Mouse (Mus musculus) hindbrain, embryonic 11.5 days (tissue): ENCODE results near the gene Cacna1a. TPM values are rescaled to one million over a fixed set of nuclear protein-coding genes. Genes with fewer than 3 reads are reported as not detected.
A peak's percentile ranks its signal among the peaks of the same experiment; 100 is the strongest.

Experiments used
- ATAC-seq: fragments of 200-750 bp; cut with Nextera tagmentation; 2 replicates; pipeline ENCODE4 v1.8.0; 2017; ENCODE audit warnings: mild to moderate bottlenecking, moderate TSS enrichment, moderate library complexity; ENCODE audit not compliant: low FRiP score
- DNase-seq: peaks from one replicate; pipeline ENCODE4 v3.0.0-alpha.2; 2015; ENCODE audit warnings: low spot score
- H3K27ac ChIP-seq: fragments of 300-500 bp; sonication (generic); 2 replicates; pipeline ENCODE4 v1.5.1; 2014; ENCODE audit warnings: mild to moderate bottlenecking, low read depth, low read length
- H3K27me3 ChIP-seq: fragments of 300-500 bp; sonication (generic); 2 replicates; pipeline ENCODE4 v1.6.1; 2014; ENCODE audit warnings: mild to moderate bottlenecking, low read length, moderate library complexity, mixed read lengths; ENCODE audit not compliant: control insufficient read depth, insufficient read depth
- H3K36me3 ChIP-seq: fragments of 300-500 bp; sonication (generic); 2 replicates; pipeline ENCODE4 v1.6.1; 2014; ENCODE audit warnings: mild to moderate bottlenecking, low read length, moderate library complexity, mixed read lengths; ENCODE audit not compliant: control insufficient read depth, insufficient read depth
- H3K4me1 ChIP-seq: fragments of 300-500 bp; sonication (generic); replicated peaks from 2 replicates; pipeline ENCODE4 v1.6.1; 2014; ENCODE audit warnings: low read length, mixed read lengths; ENCODE audit not compliant: control insufficient read depth, insufficient read depth
- H3K4me2 ChIP-seq: fragments of 300-500 bp; sonication (generic); replicated peaks from 2 replicates; pipeline ENCODE4 v1.6.1; 2014; ENCODE audit warnings: mild to moderate bottlenecking, low read depth, low read length
- H3K4me3 ChIP-seq: fragments of 300-500 bp; sonication (generic); 2 replicates; pipeline ENCODE4 v1.5.1; 2014; ENCODE audit warnings: low read depth, low read length
- H3K9ac ChIP-seq: fragments of 300-500 bp; sonication (generic); 2 replicates; pipeline ENCODE4 v1.6.1; 2014; ENCODE audit warnings: low read depth, low read length
- H3K9me3 ChIP-seq: fragments of 300-500 bp; sonication (generic); 2 replicates; pipeline ENCODE4 v1.6.1; 2016; ENCODE audit warnings: low read length; ENCODE audit not compliant: control insufficient read depth
- WGBS: fragments of 180-500 bp; shearing (Covaris S2); extraction: QIAGEN DNeasy Blood & Tissue Kit; methylation state at CpG from one replicate; pipeline ENCODE4 v1.1.7; 2014; 5-methylcytosine and 5-hydroxymethylcytosine counted together
- polyA plus RNA-seq: library from polyadenylated mRNA; unstranded; fragments of >200 nt; fragmentation: Nextera tagmentation; extraction: Ambion mirVana; gene quantifications from 2 replicates; pipeline ENCODE4 v1.2.1, GENCODE M21; 2014

Gene Cacna1a
- polyA plus RNA-seq, 1 experiment from 2014 or later, result 10.4 TPM

- Histone ChIP-seq H3K4me2 (no peak overlapping the region), H3K9ac (no peak overlapping the region), H3K9me3 (no peaks in the 10 kb centered on the region), H3K27ac (no peak overlapping the region), H3K27me3 (no peaks in the 10 kb centered on the region), H3K36me3 (no peaks in the 10 kb centered on the region), H3K4me3 (no peak overlapping the region), H3K4me1 (no peaks in the 10 kb centered on the region)
- 56% methylated on average over 10 of the region's 11 CpGs for WGBS
- no peak for DNase-seq
- ATAC-seq, result no peak
Observed at GRCm38 (mm10) chr8:84356482-84356881, 31.8 kb upstream of the Cacna1a start.

GRCm38 (mm10) chr8:84357631-84358371, 30.4 kb upstream of the Cacna1a start:
- Histone ChIP-seq H3K27me3 (no peaks in the 10 kb centered on the region), H3K9me3 (no peaks in the 10 kb centered on the region), H3K27ac (no peak overlapping the region), H3K9ac (no peak overlapping the region), H3K4me2 (no peak overlapping the region), H3K4me1 (no peaks in the 10 kb centered on the region), H3K36me3 (no peaks in the 10 kb centered on the region), H3K4me3 (no peak overlapping the region)
- peak; percentile 73 for ATAC-seq
- WGBS, result 30% methylated on average over 20 of the region's 20 CpGs
- DNase-seq, result peak; percentile 87

DNA sequence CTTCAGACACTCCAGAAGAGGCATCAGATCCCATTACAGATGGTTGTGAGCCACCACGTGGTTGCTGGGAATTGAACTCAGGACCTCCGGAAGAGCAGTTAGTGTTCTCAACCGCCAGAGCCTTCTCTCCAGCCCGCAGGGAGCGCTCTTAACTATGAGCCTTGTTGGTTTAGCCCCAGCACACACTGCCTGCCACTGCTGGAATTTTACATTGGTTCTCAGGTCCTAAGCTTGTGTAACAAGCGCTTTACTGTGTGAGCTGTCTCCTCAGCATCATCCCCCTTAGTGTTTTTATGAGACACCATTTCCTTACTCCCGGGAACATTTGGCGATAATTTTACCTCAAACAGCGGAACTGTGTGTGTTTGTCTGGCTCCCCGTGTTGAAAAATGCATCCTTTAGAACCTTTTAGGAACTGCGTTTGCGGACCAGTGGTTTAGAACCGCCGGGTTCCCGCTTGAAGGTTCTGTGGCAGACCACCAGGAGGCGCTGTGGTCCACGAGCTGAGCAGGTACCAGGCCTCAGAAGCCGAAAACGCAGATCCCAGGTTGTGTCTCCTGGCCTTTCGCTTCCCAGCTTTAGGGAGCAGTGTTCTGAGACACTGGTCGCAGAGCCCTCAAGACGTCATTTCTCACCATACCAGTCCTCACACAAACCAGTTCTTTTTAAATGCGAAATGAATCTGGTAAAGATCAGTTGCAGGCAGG, 24.7 kb upstream of the Cacna1a start:
- ATAC-seq (no peak), DNase-seq (peak; percentile 84)
- no peak overlapping the region for H3K4me3 ChIP-seq
- 14% methylated on average over 23 of the region's 23 CpGs for WGBS
- no peak overlapping the region for H3K4me2 ChIP-seq
- no peak overlapping the region for H3K27ac ChIP-seq
- H3K9me3 ChIP-seq, result no peaks in the 10 kb centered on the region
- H3K9ac ChIP-seq, result no peak overlapping the region
- no peaks in the 10 kb centered on the region for H3K4me1 ChIP-seq
- no peaks in the 10 kb centered on the region for H3K36me3 ChIP-seq
- H3K27me3 ChIP-seq, result no peaks in the 10 kb centered on the region

DNA sequence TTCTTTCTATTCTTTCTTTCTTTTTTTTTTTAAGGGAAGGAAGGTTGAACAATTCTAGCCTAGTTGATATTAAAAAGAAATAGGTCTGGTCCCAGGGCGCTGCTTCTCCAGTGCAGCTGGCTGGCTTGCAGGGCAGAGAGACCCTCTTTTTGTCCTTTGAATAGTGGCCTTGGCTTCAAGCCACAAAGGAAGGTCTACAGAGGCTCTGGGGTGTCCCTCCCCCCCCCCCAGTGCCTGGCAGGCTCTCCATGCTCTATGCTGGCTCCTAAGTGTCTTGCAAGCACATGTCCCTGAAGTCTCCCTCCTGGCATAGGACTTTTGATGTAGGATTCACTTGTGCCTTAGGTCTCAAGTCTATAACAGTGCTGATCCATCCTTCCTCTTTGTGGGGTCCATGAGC, 23.0 kb upstream of the Cacna1a start:
- Histone ChIP-seq H3K27me3 (no peaks in the 10 kb centered on the region), H3K9me3 (no peaks in the 10 kb centered on the region), H3K4me1 (no peaks in the 10 kb centered on the region), H3K4me3 (no peak overlapping the region), H3K4me2 (no peak overlapping the region), H3K27ac (no peak overlapping the region), H3K9ac (no peak overlapping the region), H3K36me3 (no peaks in the 10 kb centered on the region)
- ATAC-seq, result no peak
- DNase-seq, result no peak
- WGBS, result 85% methylated on average over 1 of the region's 1 CpGs

DNA sequence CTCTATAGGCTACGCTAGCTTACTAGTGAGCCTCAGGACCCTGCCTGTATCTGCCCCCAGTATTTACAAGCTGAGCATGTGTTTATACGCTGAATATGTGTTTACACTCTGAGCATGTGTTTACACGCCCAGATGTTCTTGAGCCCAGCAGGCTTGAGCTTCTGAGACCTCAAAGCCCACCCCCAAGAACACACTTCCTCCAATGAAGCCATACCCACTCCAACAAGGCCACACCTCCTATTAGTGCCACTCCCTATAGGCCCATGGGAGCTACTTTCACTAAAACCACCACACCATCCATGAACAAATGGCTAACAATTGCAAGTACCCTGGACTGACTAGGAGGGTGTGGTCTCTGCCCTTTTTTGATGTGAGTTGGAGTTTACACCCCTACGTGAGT, 17.3 kb upstream of the Cacna1a start:
- H3K4me1 ChIP-seq, result no peaks in the 10 kb centered on the region

DNA sequence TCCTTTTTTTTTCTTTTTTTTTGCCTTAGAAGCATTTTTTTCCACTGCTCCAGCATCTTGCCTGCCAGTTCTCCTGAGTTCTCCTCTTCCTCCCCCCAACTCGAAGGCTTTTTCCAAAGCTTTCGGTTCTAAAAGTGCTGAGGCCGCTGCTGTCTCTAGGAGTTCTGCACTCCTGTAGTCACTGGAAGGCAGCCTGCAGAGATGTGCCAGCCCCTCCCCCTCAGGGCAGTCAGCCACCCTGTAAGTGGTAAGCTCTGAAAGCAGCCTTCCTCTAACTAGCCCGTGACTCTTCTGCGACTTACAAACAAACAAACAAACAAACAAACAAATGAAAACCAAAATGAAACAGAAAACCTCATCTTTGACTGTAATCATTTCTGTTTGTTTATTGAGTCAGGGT, 13.2 kb upstream of the Cacna1a start:
- no peaks in the 10 kb centered on the region for H3K9me3 ChIP-seq
- no peak overlapping the region for H3K4me3 ChIP-seq
- no peak for ATAC-seq
- H3K9ac ChIP-seq, result no peak overlapping the region
- H3K4me2 ChIP-seq, result no peak overlapping the region
- no peak overlapping the region for H3K27ac ChIP-seq
- 40% methylated on average over 5 of the region's 5 CpGs for WGBS
- H3K4me1 ChIP-seq, result no peaks in the 10 kb centered on the region
- no peak for DNase-seq
- H3K36me3 ChIP-seq, result no peaks in the 10 kb centered on the region
- no peaks in the 10 kb centered on the region for H3K27me3 ChIP-seq

More for the DNA sequence above, 17.3 kb upstream of the Cacna1a start:
- 76% methylated on average over 4 of the region's 4 CpGs for WGBS
- Histone ChIP-seq H3K27ac (no peak overlapping the region), H3K9me3 (no peaks in the 10 kb centered on the region), H3K4me2 (no peak overlapping the region), H3K36me3 (no peaks in the 10 kb centered on the region), H3K9ac (no peak overlapping the region), H3K27me3 (no peaks in the 10 kb centered on the region), H3K4me3 (no peak overlapping the region)
- no peak for ATAC-seq
- DNase-seq, result no peak

- Histone ChIP-seq H3K9ac (no peak overlapping the region), H3K4me3 (no peak overlapping the region), H3K27me3 (no peaks in the 10 kb centered on the region), H3K4me2 (no peak overlapping the region), H3K36me3 (no peaks in the 10 kb centered on the region), H3K27ac (no peak overlapping the region), H3K9me3 (no peaks in the 10 kb centered on the region), H3K4me1 (no peaks in the 10 kb centered on the region)
- ATAC-seq, result no peak
- 84% methylated on average over 5 of the region's 5 CpGs for WGBS
- no peak for DNase-seq
Observed at GRCm38 (mm10) chr8:84375803-84376202, 12.4 kb upstream of the Cacna1a start.

DNA sequence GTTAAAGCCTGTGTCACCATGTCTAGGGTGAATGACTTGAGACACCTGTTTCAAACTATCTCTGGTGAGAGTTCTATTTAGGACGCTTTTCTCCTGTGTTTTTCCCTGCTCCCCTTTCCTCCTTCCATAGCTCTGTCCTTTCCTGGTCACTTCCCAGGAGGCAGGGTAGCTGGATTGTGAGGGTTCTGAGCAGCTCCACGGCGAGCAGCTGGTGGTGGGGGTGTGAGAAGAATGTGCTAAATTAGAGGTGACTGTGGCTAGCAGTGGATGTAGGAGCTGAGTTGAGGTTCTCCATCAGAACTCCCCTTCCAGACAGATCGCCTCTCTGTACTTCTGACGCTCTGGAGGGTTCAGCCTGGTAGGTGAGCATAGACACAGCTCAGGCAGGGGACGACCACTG, 11.7 kb upstream of the Cacna1a start:
- ATAC-seq, result no peak
- Histone ChIP-seq H3K27ac (no peak overlapping the region), H3K36me3 (no peaks in the 10 kb centered on the region), H3K9ac (no peak overlapping the region), H3K4me1 (no peaks in the 10 kb centered on the region), H3K27me3 (no peaks in the 10 kb centered on the region), H3K9me3 (no peaks in the 10 kb centered on the region), H3K4me2 (no peak overlapping the region), H3K4me3 (no peak overlapping the region)
- WGBS, result 82% methylated on average over 6 of the region's 6 CpGs
- DNase-seq, result no peak

DNA sequence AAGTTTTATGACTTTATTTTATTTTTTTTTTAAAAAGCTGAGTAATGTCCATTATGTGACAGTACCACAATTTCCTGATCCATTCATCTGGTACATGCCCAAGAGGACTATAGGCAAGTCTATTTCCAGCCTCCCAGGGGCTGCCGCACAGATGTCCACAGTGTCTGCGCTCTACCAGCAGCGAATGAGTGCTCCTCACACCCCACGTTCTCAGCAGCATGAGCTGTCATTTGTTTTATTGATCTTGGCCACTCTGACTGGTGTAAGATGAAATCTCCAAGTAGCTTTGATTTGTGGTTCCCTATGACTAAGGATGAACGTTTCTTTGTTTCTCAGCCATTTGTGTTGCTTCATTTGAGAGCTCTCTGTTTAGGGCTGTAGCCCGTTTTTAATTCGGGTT, 6.6 kb upstream of the Cacna1a start:
- H3K27ac ChIP-seq, result no peak overlapping the region
- H3K27me3 ChIP-seq, result no peaks in the 10 kb centered on the region
- no peak overlapping the region for H3K4me3 ChIP-seq
- H3K4me2 ChIP-seq, result no peak overlapping the region
- 78% methylated on average over 7 of the region's 7 CpGs for WGBS
- H3K4me1 ChIP-seq, result no peaks in the 10 kb centered on the region
- H3K9me3 ChIP-seq, result no peaks in the 10 kb centered on the region
- ATAC-seq (no peak), DNase-seq (no peak)
- no peaks in the 10 kb centered on the region for H3K36me3 ChIP-seq
- no peak overlapping the region for H3K9ac ChIP-seq
